Mouse (Mus musculus) heart, embryonic 13.5 days (tissue): ENCODE data around the gene Tmem59. TPM values are rescaled to one million over a fixed set of nuclear protein-coding genes. Genes with fewer than 3 reads are reported as not detected.
A peak's percentile ranks its signal among the peaks of the same experiment; 100 is the strongest.

Experiments used
- ATAC-seq: fragments of 200-750 bp; cut with Nextera tagmentation; 2 replicates; pipeline ENCODE4 v1.8.0; 2017; ENCODE audit warnings: moderate TSS enrichment; ENCODE audit not compliant: insufficient number of reproducible peaks, low FRiP score, low TSS enrichment; ENCODE audit errors: extremely low read depth
- H3K27ac ChIP-seq: fragments of 300-500 bp; sonication (generic); replicated peaks from 2 replicates; pipeline ENCODE4 v1.5.1; 2015; ENCODE audit warnings: moderate library complexity, mild to moderate bottlenecking, inconsistent platforms
- H3K27me3 ChIP-seq: fragments of 300-500 bp; sonication (generic); replicated peaks from 2 replicates; pipeline ENCODE4 v1.6.1; 2015; ENCODE audit warnings: mild to moderate bottlenecking, inconsistent platforms
- H3K36me3 ChIP-seq: fragments of 300-500 bp; sonication (generic); 2 replicates; pipeline ENCODE4 v1.6.1; 2015; ENCODE audit warnings: mild to moderate bottlenecking, inconsistent platforms
- H3K4me1 ChIP-seq: fragments of 300-500 bp; sonication (generic); 2 replicates; pipeline ENCODE4 v1.6.1; 2015; ENCODE audit warnings: inconsistent platforms
- H3K4me2 ChIP-seq: fragments of 300-500 bp; sonication (generic); 2 replicates; pipeline ENCODE4 v1.6.1; 2015; ENCODE audit warnings: inconsistent platforms, mild to moderate bottlenecking, moderate library complexity
- H3K4me3 ChIP-seq: fragments of 300-500 bp; sonication (generic); 2 replicates; pipeline ENCODE4 v1.5.1; 2015; ENCODE audit warnings: moderate library complexity, mild to moderate bottlenecking, inconsistent platforms
- H3K9ac ChIP-seq: fragments of 300-500 bp; sonication (generic); 2 replicates; pipeline ENCODE4 v1.6.1; 2015; ENCODE audit warnings: inconsistent platforms, mild to moderate bottlenecking, moderate library complexity
- H3K9me3 ChIP-seq: fragments of 300-500 bp; sonication (generic); 2 replicates; pipeline ENCODE4 v1.6.1; 2016; ENCODE audit warnings: inconsistent platforms
- WGBS: fragments of 180-500 bp; shearing (Covaris S2); methylation state at CpG from one replicate; pipeline ENCODE4 v1.1.7; 2015; ENCODE audit warnings: mixed read lengths; 5-methylcytosine and 5-hydroxymethylcytosine counted together
- polyA plus RNA-seq: library from polyadenylated mRNA; unstranded; fragments of >200 nt; fragmentation: Nextera tagmentation; extraction: Ambion mirVana; gene quantifications from 2 replicates; pipeline ENCODE4 v1.2.1, GENCODE M21; 2015

The Tmem59 gene
- polyA plus RNA-seq, 1 experiment from 2014 or later, result 327 TPM

- H3K4me2 ChIP-seq, result no peak overlapping the region
- H3K4me3 ChIP-seq, result no peak overlapping the region
- H3K27me3 ChIP-seq, result no peaks in the 10 kb centered on the region
- no peak overlapping the region for H3K9ac ChIP-seq
- H3K27ac ChIP-seq, result no peak overlapping the region
- H3K9me3 ChIP-seq, result no peaks in the 10 kb centered on the region
- WGBS, result 71% methylated on average over 4 of the region's 4 CpGs
- no peak for ATAC-seq
- peaks cover 67% of the 10 kb centered on the region for H3K36me3 ChIP-seq
- peaks cover 9% of the 10 kb centered on the region for H3K4me1 ChIP-seq
Observed at GRCm38 (mm10) chr4:107156983-107157401, 21.2 kb upstream of the Tmem59 start.

- no peak overlapping the region for H3K9ac ChIP-seq
- peaks cover 9% of the 10 kb centered on the region for H3K4me1 ChIP-seq
- no peak for ATAC-seq
- no peak overlapping the region for H3K4me2 ChIP-seq
- H3K36me3 ChIP-seq, result peaks cover 60% of the 10 kb centered on the region
- no peak overlapping the region for H3K27ac ChIP-seq
- no peaks in the 10 kb centered on the region for H3K9me3 ChIP-seq
- no peaks in the 10 kb centered on the region for H3K27me3 ChIP-seq
- 81% methylated on average over 11 of the region's 11 CpGs for WGBS
- no peak overlapping the region for H3K4me3 ChIP-seq
Observed at GRCm38 (mm10) chr4:107159166-107159773, 18.9 kb upstream of the Tmem59 start.

GRCm38 (mm10) chr4:107160181-107160580 is 18.0 kb upstream of the Tmem59 start:
- H3K27me3 ChIP-seq, result no peaks in the 10 kb centered on the region
- H3K9ac ChIP-seq, result no peak overlapping the region
- ATAC-seq, result no peak
- peaks cover 9% of the 10 kb centered on the region for H3K4me1 ChIP-seq
- WGBS, result 82% methylated on average over 8 of the region's 8 CpGs
- no peak overlapping the region for H3K4me2 ChIP-seq
- H3K36me3 ChIP-seq, result peaks cover 65% of the 10 kb centered on the region
- H3K4me3 ChIP-seq, result no peak overlapping the region
- no peak overlapping the region for H3K27ac ChIP-seq
- H3K9me3 ChIP-seq, result no peaks in the 10 kb centered on the region

GRCm38 (mm10) chr4:107163341-107163740 is 14.9 kb upstream of the Tmem59 start:
- no peak for ATAC-seq
- Histone ChIP-seq H3K9me3 (no peaks in the 10 kb centered on the region), H3K4me3 (no peak overlapping the region), H3K27me3 (no peaks in the 10 kb centered on the region), H3K4me2 (no peak overlapping the region), H3K9ac (no peak overlapping the region), H3K36me3 (peaks cover 60% of the 10 kb centered on the region), H3K27ac (no peak overlapping the region), H3K4me1 (no peaks in the 10 kb centered on the region)
- 81% methylated on average over 10 of the region's 10 CpGs for WGBS

- no peak for ATAC-seq
- Histone ChIP-seq H3K4me1 (no peaks in the 10 kb centered on the region), H3K9ac (no peak overlapping the region), H3K4me3 (no peak overlapping the region), H3K27ac (no peak overlapping the region), H3K9me3 (no peaks in the 10 kb centered on the region), H3K36me3 (peaks cover 57% of the 10 kb centered on the region), H3K4me2 (no peak overlapping the region), H3K27me3 (no peaks in the 10 kb centered on the region)
- WGBS, result 45% methylated on average over 9 of the region's 9 CpGs
Observed at GRCm38 (mm10) chr4:107163756-107164587, 14.2 kb upstream of the Tmem59 start.

GRCm38 (mm10) chr4:107166700-107167099 is 11.5 kb upstream of the Tmem59 start:
- no peak overlapping the region for H3K9ac ChIP-seq

GRCm38 (mm10) chr4:107167798-107168197 is 10.4 kb upstream of the Tmem59 start:
- ATAC-seq, result no peak
- peaks cover 64% of the 10 kb centered on the region for H3K36me3 ChIP-seq
- H3K4me1 ChIP-seq, result no peaks in the 10 kb centered on the region
- H3K4me2 ChIP-seq, result no peak overlapping the region
- no peak overlapping the region for H3K4me3 ChIP-seq
- no peaks in the 10 kb centered on the region for H3K27me3 ChIP-seq
- H3K9ac ChIP-seq, result no peak overlapping the region
- WGBS, result 82% methylated on average over 5 of the region's 5 CpGs
- no peak overlapping the region for H3K27ac ChIP-seq
- H3K9me3 ChIP-seq, result no peaks in the 10 kb centered on the region

More at GRCm38 (mm10) chr4:107166700-107167099, 11.5 kb upstream of the Tmem59 start:
- H3K9me3 ChIP-seq, result no peaks in the 10 kb centered on the region
- ATAC-seq, result no peak
- no peaks in the 10 kb centered on the region for H3K4me1 ChIP-seq
- H3K4me2 ChIP-seq, result no peak overlapping the region
- no peak overlapping the region for H3K4me3 ChIP-seq
- WGBS, result 70% methylated on average over 5 of the region's 5 CpGs
- H3K27ac ChIP-seq, result no peak overlapping the region
- peaks cover 54% of the 10 kb centered on the region for H3K36me3 ChIP-seq
- H3K27me3 ChIP-seq, result no peaks in the 10 kb centered on the region

- Histone ChIP-seq H3K9me3 (no peaks in the 10 kb centered on the region), H3K9ac (peak overlapping the region; percentile 97), H3K4me3 (peak overlapping the region; percentile 99), H3K27me3 (no peaks in the 10 kb centered on the region), H3K4me2 (peak overlapping the region; percentile 76), H3K27ac (peak overlapping the region; percentile 96), H3K36me3 (peaks cover 37% of the 10 kb centered on the region), H3K4me1 (peaks cover 37% of the 10 kb centered on the region)
- WGBS, result 34% methylated on average over 11 of the region's 11 CpGs
- no peak for ATAC-seq
Observed at GRCm38 (mm10) chr4:107177506-107177905, 693 bp upstream of the Tmem59 start.

GRCm38 (mm10) chr4:107178830-107179490 is 761 bp downstream of the Tmem59 start, which contains the start of gene Tceanc2:
TSS of gene Tceanc2 (minus strand) at chr4:107179116.
- H3K27me3 ChIP-seq, result no peaks in the 10 kb centered on the region
- H3K4me2 ChIP-seq, result peak within 1 kb of the TSS; percentile 76
- peaks cover 22% of the 10 kb centered on the region for H3K36me3 ChIP-seq
- peak within 1 kb of the TSS; percentile 97 for H3K9ac ChIP-seq
- peaks cover 40% of the 10 kb centered on the region for H3K4me1 ChIP-seq
- H3K4me3 ChIP-seq, result peak within 1 kb of the TSS; percentile 99
- peak within 1 kb of the TSS; percentile 96 for H3K27ac ChIP-seq
- under 1% methylated on average over 47 of the region's 47 CpGs for WGBS
- no peak; the same call in 1 of the 2 replicates for ATAC-seq
- H3K9me3 ChIP-seq, result no peaks in the 10 kb centered on the region

GRCm38 (mm10) chr4:107179561-107179960 is 1.4 kb downstream of the Tmem59 start:
- 5% methylated on average over 8 of the region's 8 CpGs for WGBS
- Histone ChIP-seq H3K27me3 (no peaks in the 10 kb centered on the region), H3K9me3 (no peaks in the 10 kb centered on the region), H3K27ac (peak overlapping the region; percentile 96), H3K4me2 (peak overlapping the region; percentile 76), H3K4me1 (peaks cover 40% of the 10 kb centered on the region), H3K9ac (peak overlapping the region; percentile 97), H3K4me3 (peak overlapping the region; percentile 99), H3K36me3 (peaks cover 17% of the 10 kb centered on the region)
- no peak for ATAC-seq

- Histone ChIP-seq H3K4me1 (peaks cover 49% of the 10 kb centered on the region), H3K4me2 (peak overlapping the region; percentile 76; the same call in 1 of the 2 replicates), H3K9me3 (no peaks in the 10 kb centered on the region), H3K4me3 (no peak overlapping the region), H3K36me3 (peaks cover 8% of the 10 kb centered on the region), H3K27me3 (no peaks in the 10 kb centered on the region), H3K9ac (no peak overlapping the region), H3K27ac (no peak overlapping the region)
- ATAC-seq, result no peak
Observed at GRCm38 (mm10) chr4:107180746-107181145, 2.5 kb downstream of the Tmem59 start.
